ENCODE assay signal across 8 mouse cellular contexts in the genomic region with DNA sequence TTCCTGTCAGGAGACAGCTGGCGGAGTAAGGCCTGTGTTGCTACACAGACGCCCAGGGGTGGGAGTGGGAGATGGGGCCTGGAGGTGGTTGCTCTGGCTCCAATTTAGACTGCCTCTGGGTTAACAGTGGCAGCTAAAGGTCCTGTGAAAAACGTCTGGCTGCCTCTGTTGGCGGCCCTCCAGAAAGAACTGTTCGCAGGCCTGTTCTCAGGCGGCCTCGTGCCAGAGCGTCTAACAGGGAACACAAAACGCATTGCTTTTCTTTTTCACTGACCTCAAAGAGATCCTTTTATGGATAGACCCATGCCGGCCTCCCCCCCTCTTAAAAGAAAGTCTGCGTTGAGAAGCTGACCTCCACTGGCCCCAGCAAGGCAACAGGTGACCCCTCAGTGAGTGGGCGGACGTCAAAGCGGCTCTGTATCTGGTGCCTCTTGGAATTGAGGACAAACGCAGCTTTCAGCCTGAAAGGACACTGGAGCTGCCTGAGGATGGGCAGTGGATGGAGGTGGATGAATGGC.
DNase-seq lines count a peak whose midpoint lies in the region; ATAC-seq and TF ChIP-seq lines count a peak whose summit lies in the region.

No protein-coding gene starts in this region.

- no peak overlapping the region for H3K4me2 ChIP-seq in neural tube, embryonic 13.5 days

- H3K4me1 ChIP-seq in forebrain, embryonic 10.5 days = peaks cover 10% of the 10 kb centered on the region
- no peaks in the 10 kb centered on the region for H3K4me1 ChIP-seq in kidney, adult 2 months (ENCODE audit: control insufficient read depth, insufficient read depth, low read length)
- H3K4me1 ChIP-seq in neural tube, embryonic 13.5 days (replicated peaks) = peaks cover 12% of the 10 kb centered on the region; the same call in 1 of the 2 replicates

- no peaks in the 10 kb centered on the region for H3K27me3 ChIP-seq in forebrain, embryonic 10.5 days (ENCODE audit: poor library complexity, severe bottlenecking)
- no peaks in the 10 kb centered on the region for H3K27me3 ChIP-seq in kidney, adult 2 months (replicated peaks; ENCODE audit: control insufficient read depth, insufficient read depth, low read length)
- no peaks in the 10 kb centered on the region for H3K27me3 ChIP-seq in neural tube, embryonic 13.5 days

- no peak for DNase-seq in cerebellum, adult 11 months
- peak; percentile 18 for DNase-seq in forebrain, embryonic 10.5 days (ENCODE audit: extremely low spot score, low spot score)
- DNase-seq in heart, adult 9 months (ENCODE audit: low spot score in 2 of 2) = peak; percentile 35 to 54
- DNase-seq in kidney, adult 2 months = peak; percentile 57
- DNase-seq in left cerebral cortex, postnatal 25 days (ENCODE audit: low spot score in 2 of 2) = peak; percentile 47 to 61
- DNase-seq in thymus, adult 18-20 months = no peak

- H3K9ac ChIP-seq in neural tube, embryonic 13.5 days = no peak overlapping the region

- H3K9me3 ChIP-seq in forebrain, embryonic 10.5 days = no peaks in the 10 kb centered on the region
- H3K9me3 ChIP-seq in neural tube, embryonic 13.5 days = no peaks in the 10 kb centered on the region

- WGBS in forebrain, embryonic 10.5 days = 57% methylated on average over 15 of the region's 15 CpGs
- 30% methylated on average over 15 of the region's 15 CpGs for WGBS in kidney, adult 2 months
- WGBS in neural tube, embryonic 13.5 days = 44% methylated on average over 15 of the region's 15 CpGs

- TF ChIP-seq CTCF in kidney, adult 2 months (conservative IDR thresholded peaks at IDR 0.05; ENCODE audit: insufficient read depth, insufficient read length, low read depth, low read length) = no peak

- TF ChIP-seq POLR2A in kidney, adult 2 months (IDR thresholded peaks at IDR 0.05; ENCODE audit: low read depth, low read length) = no peak

- peak; percentile 20; the same call in 1 of the 2 replicates for ATAC-seq in cerebellum, adult (ENCODE audit: insufficient number of reproducible peaks, low FRiP score, low TSS enrichment)
- ATAC-seq in neural tube, embryonic 13.5 days (ENCODE audit: low read depth) = peak; percentile 90

- intact Hi-C loops in left cerebral cortex, postnatal 25 days (cut with DNase I) = no loop called here

- H3K36me3 ChIP-seq in forebrain, embryonic 10.5 days (replicated peaks) = no peaks in the 10 kb centered on the region
- H3K36me3 ChIP-seq in kidney, adult 2 months (ENCODE audit: control insufficient read depth, insufficient read depth, low read length) = no peaks in the 10 kb centered on the region
- no peaks in the 10 kb centered on the region for H3K36me3 ChIP-seq in neural tube, embryonic 13.5 days

- H3K27ac ChIP-seq in forebrain, embryonic 10.5 days = peak overlapping the region; percentile 53; the same call in 1 of the 2 replicates
- no peak overlapping the region for H3K27ac ChIP-seq in kidney, adult 2 months (ENCODE audit: insufficient read depth, low read depth, low read length)
- peak overlapping the region; percentile 52 for H3K27ac ChIP-seq in neural tube, embryonic 13.5 days (replicated peaks)

- no peak overlapping the region for H3K4me3 ChIP-seq in forebrain, embryonic 10.5 days
- H3K4me3 ChIP-seq in kidney, adult 2 months (ENCODE audit: insufficient read depth, low read depth, low read length) = no peak overlapping the region
- no peak overlapping the region for H3K4me3 ChIP-seq in neural tube, embryonic 13.5 days

Comparison
In these comparisons a context has a peak if more than half of its experiments do, and no peak if none do; other contexts are left out.
1. DNase-seq: peak in forebrain, embryonic 10.5 days (single experiment), heart, adult 9 months (2 of 2), kidney, adult 2 months (single experiment) and left cerebral cortex, postnatal 25 days (2 of 2); none in cerebellum, adult 11 months (single experiment) and thymus, adult 18-20 months (0 of 2).